Mouse (Mus musculus) hindbrain, embryonic 11.5 days (tissue): ENCODE data around the gene Rbm10. TPM values are rescaled to one million over a fixed set of nuclear protein-coding genes. Genes with fewer than 3 reads are reported as not detected.
A peak's percentile ranks its signal among the peaks of the same experiment; 100 is the strongest.

Source experiments
- ATAC-seq: fragments of 200-750 bp; cut with Nextera tagmentation; 2 replicates; pipeline ENCODE4 v1.8.0; 2017; ENCODE audit warnings: mild to moderate bottlenecking, moderate TSS enrichment, moderate library complexity; ENCODE audit not compliant: low FRiP score
- DNase-seq: peaks from one replicate; pipeline ENCODE4 v3.0.0-alpha.2; 2015; ENCODE audit warnings: low spot score
- H3K27ac ChIP-seq: fragments of 300-500 bp; sonication (generic); 2 replicates; pipeline ENCODE4 v1.5.1; 2014; ENCODE audit warnings: mild to moderate bottlenecking, low read depth, low read length
- H3K27me3 ChIP-seq: fragments of 300-500 bp; sonication (generic); 2 replicates; pipeline ENCODE4 v1.6.1; 2014; ENCODE audit warnings: mild to moderate bottlenecking, low read length, moderate library complexity, mixed read lengths; ENCODE audit not compliant: control insufficient read depth, insufficient read depth
- H3K36me3 ChIP-seq: fragments of 300-500 bp; sonication (generic); 2 replicates; pipeline ENCODE4 v1.6.1; 2014; ENCODE audit warnings: mild to moderate bottlenecking, low read length, moderate library complexity, mixed read lengths; ENCODE audit not compliant: control insufficient read depth, insufficient read depth
- H3K4me1 ChIP-seq: fragments of 300-500 bp; sonication (generic); replicated peaks from 2 replicates; pipeline ENCODE4 v1.6.1; 2014; ENCODE audit warnings: low read length, mixed read lengths; ENCODE audit not compliant: control insufficient read depth, insufficient read depth
- H3K4me2 ChIP-seq: fragments of 300-500 bp; sonication (generic); replicated peaks from 2 replicates; pipeline ENCODE4 v1.6.1; 2014; ENCODE audit warnings: mild to moderate bottlenecking, low read depth, low read length
- H3K4me3 ChIP-seq: fragments of 300-500 bp; sonication (generic); 2 replicates; pipeline ENCODE4 v1.5.1; 2014; ENCODE audit warnings: low read depth, low read length
- H3K9ac ChIP-seq: fragments of 300-500 bp; sonication (generic); 2 replicates; pipeline ENCODE4 v1.6.1; 2014; ENCODE audit warnings: low read depth, low read length
- H3K9me3 ChIP-seq: fragments of 300-500 bp; sonication (generic); 2 replicates; pipeline ENCODE4 v1.6.1; 2016; ENCODE audit warnings: low read length; ENCODE audit not compliant: control insufficient read depth
- WGBS: fragments of 180-500 bp; shearing (Covaris S2); extraction: QIAGEN DNeasy Blood & Tissue Kit; methylation state at CpG from one replicate; pipeline ENCODE4 v1.1.7; 2014; 5-methylcytosine and 5-hydroxymethylcytosine counted together
- polyA plus RNA-seq: library from polyadenylated mRNA; unstranded; fragments of >200 nt; fragmentation: Nextera tagmentation; extraction: Ambion mirVana; gene quantifications from 2 replicates; pipeline ENCODE4 v1.2.1, GENCODE M21; 2014

Rbm10 gene
- polyA plus RNA-seq = 55.7 and 64.3 TPM in 2 replicates

GRCm38 (mm10) chrX:20617176-20617902, at the start of gene Rbm10, which contains the start of gene Ndufb11:
Rbm10 (plus strand) TSS chrX:20617503.
Ndufb11 (minus strand) TSS chrX:20617619.
- H3K4me1 ChIP-seq = no peaks in the 10 kb centered on the region
- DNase-seq (peak; percentile 77), ATAC-seq (peak; percentile 98)
- peak within 1 kb of the TSS; percentile 82 for H3K27ac ChIP-seq
- H3K9ac ChIP-seq = peak within 1 kb of the TSS; percentile 73
- peak within 1 kb of the TSS; percentile 54 for H3K4me3 ChIP-seq
- H3K36me3 ChIP-seq = no peaks in the 10 kb centered on the region
- peak within 1 kb of the TSS; percentile 48 for H3K4me2 ChIP-seq
- H3K27me3 ChIP-seq = no peaks in the 10 kb centered on the region
- H3K9me3 ChIP-seq = no peaks in the 10 kb centered on the region
- 13% methylated on average over 44 of the region's 49 CpGs for WGBS

GRCm38 (mm10) chrX:20571024-20571423, 46.3 kb upstream of the Rbm10 start:
- no peaks in the 10 kb centered on the region for H3K4me1 ChIP-seq
- no peak for ATAC-seq
- 62% methylated on average over 2 of the region's 2 CpGs for WGBS

GRCm38 (mm10) chrX:20572683-20573082, 44.6 kb upstream of the Rbm10 start:
- H3K27ac ChIP-seq = no peak overlapping the region
- H3K4me3 ChIP-seq = no peak overlapping the region
- H3K4me1 ChIP-seq = no peaks in the 10 kb centered on the region
- H3K36me3 ChIP-seq = no peaks in the 10 kb centered on the region
- ATAC-seq (no peak), DNase-seq (no peak)
- H3K27me3 ChIP-seq = no peaks in the 10 kb centered on the region
- no peak overlapping the region for H3K9ac ChIP-seq
- H3K9me3 ChIP-seq = no peaks in the 10 kb centered on the region
- H3K4me2 ChIP-seq = no peak overlapping the region
- WGBS = 77% methylated on average over 9 of the region's 9 CpGs

More at GRCm38 (mm10) chrX:20571024-20571423, 46.3 kb upstream of the Rbm10 start:
- no peaks in the 10 kb centered on the region for H3K9me3 ChIP-seq
- no peaks in the 10 kb centered on the region for H3K27me3 ChIP-seq
- H3K4me3 ChIP-seq = no peak overlapping the region
- H3K27ac ChIP-seq = no peak overlapping the region
- H3K36me3 ChIP-seq = no peaks in the 10 kb centered on the region
- no peak overlapping the region for H3K9ac ChIP-seq
- DNase-seq = no peak
- no peak overlapping the region for H3K4me2 ChIP-seq

GRCm38 (mm10) chrX:20573927-20574326, 43.4 kb upstream of the Rbm10 start:
- Histone ChIP-seq H3K36me3 (no peaks in the 10 kb centered on the region), H3K27ac (no peak overlapping the region), H3K4me2 (no peak overlapping the region), H3K9ac (no peak overlapping the region), H3K27me3 (no peaks in the 10 kb centered on the region), H3K4me1 (no peaks in the 10 kb centered on the region), H3K4me3 (no peak overlapping the region), H3K9me3 (no peaks in the 10 kb centered on the region)
- DNase-seq = no peak
- no peak for ATAC-seq
- WGBS = 89% methylated on average over 4 of the region's 4 CpGs

GRCm38 (mm10) chrX:20587968-20588367, 29.3 kb upstream of the Rbm10 start:
- Histone ChIP-seq H3K4me3 (no peak overlapping the region), H3K4me1 (no peaks in the 10 kb centered on the region), H3K27ac (no peak overlapping the region), H3K9me3 (no peaks in the 10 kb centered on the region), H3K36me3 (no peaks in the 10 kb centered on the region), H3K27me3 (no peaks in the 10 kb centered on the region), H3K9ac (no peak overlapping the region), H3K4me2 (no peak overlapping the region)
- no peak for ATAC-seq
- peak; percentile 19 for DNase-seq
- 21% methylated on average over 4 of the region's 4 CpGs for WGBS

- H3K27me3 ChIP-seq = no peaks in the 10 kb centered on the region
- DNase-seq (no peak), ATAC-seq (no peak)
- no peak overlapping the region for H3K27ac ChIP-seq
- H3K4me1 ChIP-seq = no peaks in the 10 kb centered on the region
- H3K4me3 ChIP-seq = no peak overlapping the region
- WGBS = 96% methylated on average over 4 of the region's 4 CpGs
- H3K36me3 ChIP-seq = no peaks in the 10 kb centered on the region
- no peak overlapping the region for H3K9ac ChIP-seq
- no peak overlapping the region for H3K4me2 ChIP-seq
- no peaks in the 10 kb centered on the region for H3K9me3 ChIP-seq
Measured at GRCm38 (mm10) chrX:20608500-20608899, 8.8 kb upstream of the Rbm10 start.

GRCm38 (mm10) chrX:20616861-20617175, 485 bp upstream of the Rbm10 start:
- no peaks in the 10 kb centered on the region for H3K27me3 ChIP-seq
- H3K9me3 ChIP-seq = no peaks in the 10 kb centered on the region
- WGBS = 18% methylated on average over 17 of the region's 17 CpGs
- H3K4me1 ChIP-seq = no peaks in the 10 kb centered on the region
- DNase-seq (no peak), ATAC-seq (no peak; the same call in 1 of the 2 replicates)
- H3K4me2 ChIP-seq = peak overlapping the region; percentile 39
- H3K27ac ChIP-seq = peak overlapping the region; percentile 67
- H3K9ac ChIP-seq = peak overlapping the region; percentile 68
- peak overlapping the region; percentile 54 for H3K4me3 ChIP-seq
- no peaks in the 10 kb centered on the region for H3K36me3 ChIP-seq

- Histone ChIP-seq H3K4me2 (peak overlapping the region; percentile 48), H3K27ac (peak overlapping the region; percentile 82), H3K27me3 (no peaks in the 10 kb centered on the region), H3K9ac (peak overlapping the region; percentile 73), H3K9me3 (no peaks in the 10 kb centered on the region), H3K4me3 (peak overlapping the region; percentile 54), H3K4me1 (no peaks in the 10 kb centered on the region), H3K36me3 (no peaks in the 10 kb centered on the region)
- DNase-seq (peak; percentile 58), ATAC-seq (peak; percentile 63)
- 20% methylated on average over 31 of the region's 31 CpGs for WGBS
Measured at GRCm38 (mm10) chrX:20617903-20618399, 648 bp downstream of the Rbm10 start.

GRCm38 (mm10) chrX:20638141-20638540, 20.8 kb downstream of the Rbm10 start:
- Histone ChIP-seq H3K4me1 (no peaks in the 10 kb centered on the region), H3K36me3 (no peaks in the 10 kb centered on the region)

More at GRCm38 (mm10) chrX:20638141-20638540, 20.8 kb downstream of the Rbm10 start:
- DNase-seq = no peak
- Histone ChIP-seq H3K9ac (no peak overlapping the region), H3K4me3 (no peak overlapping the region), H3K27me3 (no peaks in the 10 kb centered on the region), H3K27ac (no peak overlapping the region), H3K9me3 (no peaks in the 10 kb centered on the region), H3K4me2 (no peak overlapping the region)
- 97% methylated on average over 2 of the region's 2 CpGs for WGBS
- no peak for ATAC-seq
